Mouse (Mus musculus): ENCODE measurements around the gene Scarf1.
A peak's percentile ranks its signal among the peaks of the same experiment; 100 is the strongest.

Gene Scarf1

GRCm38 (mm10) chr11:75563851-75564548, 50.7 kb downstream of the Scarf1 start:
- peak; percentile 93 for DNase-seq (ENCODE audit: low read depth)

GRCm38 (mm10) chr11:75565849-75566248, 52.5 kb downstream of the Scarf1 start:
- DNase-seq (ENCODE audit: low read depth), result peak; percentile 92

GRCm38 (mm10) chr11:75566276-75567196, 53.2 kb downstream of the Scarf1 start:
- DNase-seq (ENCODE audit: low read depth), result no peak

GRCm38 (mm10) chr11:75567346-75568114, 54.2 kb downstream of the Scarf1 start:
- DNase-seq (ENCODE audit: low read depth), result no peak

GRCm38 (mm10) chr11:75568115-75568511, 54.8 kb downstream of the Scarf1 start:
- no peak for DNase-seq (ENCODE audit: low read depth)

- no peak for DNase-seq (ENCODE audit: low read depth)
These were observed 55.6 kb downstream of the Scarf1 start for GRCm38 (mm10) chr11:75568962-75569361.

- peak; percentile 66 for DNase-seq (ENCODE audit: low read depth)
These were observed 57.2 kb downstream of the Scarf1 start for GRCm38 (mm10) chr11:75570375-75571125.

GRCm38 (mm10) chr11:75571126-75571990, 58.0 kb downstream of the Scarf1 start:
- DNase-seq (ENCODE audit: low read depth), result peak; percentile 75

- DNase-seq (ENCODE audit: low read depth), result no peak
These were observed 59.0 kb downstream of the Scarf1 start for GRCm38 (mm10) chr11:75572301-75572791.

- DNase-seq (ENCODE audit: low read depth), result peak; percentile 81
These were observed 59.7 kb downstream of the Scarf1 start for GRCm38 (mm10) chr11:75572854-75573650.

- DNase-seq (ENCODE audit: low read depth), result no peak
These were observed 61.2 kb downstream of the Scarf1 start for GRCm38 (mm10) chr11:75574378-75575123.

- DNase-seq (ENCODE audit: low read depth), result no peak
These were observed 62.3 kb downstream of the Scarf1 start for GRCm38 (mm10) chr11:75575560-75576123.

Measured in fibroblast of lung, adult 2 months (primary cell).